Mouse (Mus musculus) hindbrain, embryonic 11.5 days (tissue): ENCODE results near the gene Setdb1. TPM values are rescaled to one million over a fixed set of nuclear protein-coding genes. Genes with fewer than 3 reads are reported as not detected.

ENCODE experiments used
- ATAC-seq: fragments of 200-750 bp; cut with Nextera tagmentation; 2 replicates; pipeline ENCODE4 v1.8.0; 2017; ENCODE audit warnings: mild to moderate bottlenecking, moderate TSS enrichment, moderate library complexity; ENCODE audit not compliant: low FRiP score
- DNase-seq: peaks from one replicate; pipeline ENCODE4 v3.0.0-alpha.2; 2015; ENCODE audit warnings: low spot score
- H3K27ac ChIP-seq: fragments of 300-500 bp; sonication (generic); 2 replicates; pipeline ENCODE4 v1.5.1; 2014; ENCODE audit warnings: mild to moderate bottlenecking, low read depth, low read length
- H3K27me3 ChIP-seq: fragments of 300-500 bp; sonication (generic); 2 replicates; pipeline ENCODE4 v1.6.1; 2014; ENCODE audit warnings: mild to moderate bottlenecking, low read length, moderate library complexity, mixed read lengths; ENCODE audit not compliant: control insufficient read depth, insufficient read depth
- H3K36me3 ChIP-seq: fragments of 300-500 bp; sonication (generic); 2 replicates; pipeline ENCODE4 v1.6.1; 2014; ENCODE audit warnings: mild to moderate bottlenecking, low read length, moderate library complexity, mixed read lengths; ENCODE audit not compliant: control insufficient read depth, insufficient read depth
- H3K4me1 ChIP-seq: fragments of 300-500 bp; sonication (generic); replicated peaks from 2 replicates; pipeline ENCODE4 v1.6.1; 2014; ENCODE audit warnings: low read length, mixed read lengths; ENCODE audit not compliant: control insufficient read depth, insufficient read depth
- H3K4me2 ChIP-seq: fragments of 300-500 bp; sonication (generic); replicated peaks from 2 replicates; pipeline ENCODE4 v1.6.1; 2014; ENCODE audit warnings: mild to moderate bottlenecking, low read depth, low read length
- H3K4me3 ChIP-seq: fragments of 300-500 bp; sonication (generic); 2 replicates; pipeline ENCODE4 v1.5.1; 2014; ENCODE audit warnings: low read depth, low read length
- H3K9ac ChIP-seq: fragments of 300-500 bp; sonication (generic); 2 replicates; pipeline ENCODE4 v1.6.1; 2014; ENCODE audit warnings: low read depth, low read length
- H3K9me3 ChIP-seq: fragments of 300-500 bp; sonication (generic); 2 replicates; pipeline ENCODE4 v1.6.1; 2016; ENCODE audit warnings: low read length; ENCODE audit not compliant: control insufficient read depth
- WGBS: fragments of 180-500 bp; shearing (Covaris S2); extraction: QIAGEN DNeasy Blood & Tissue Kit; methylation state at CpG from one replicate; pipeline ENCODE4 v1.1.7; 2014; 5-methylcytosine and 5-hydroxymethylcytosine counted together
- polyA plus RNA-seq: library from polyadenylated mRNA; unstranded; fragments of >200 nt; fragmentation: Nextera tagmentation; extraction: Ambion mirVana; gene quantifications from 2 replicates; pipeline ENCODE4 v1.2.1, GENCODE M21; 2014

The Setdb1 gene
- polyA plus RNA-seq, 1 experiment from 2014 or later: 58.6 TPM

GRCm38 (mm10) chr3:95315094-95315843, 41.7 kb downstream of the Setdb1 start:
- peak overlapping the region; percentile 91 for H3K27ac ChIP-seq
- no peaks in the 10 kb centered on the region for H3K36me3 ChIP-seq
- H3K4me2 ChIP-seq: peak overlapping the region; percentile 80
- H3K4me3 ChIP-seq: peak overlapping the region; percentile 88
- no peaks in the 10 kb centered on the region for H3K27me3 ChIP-seq
- peak overlapping the region; percentile 99 for H3K9ac ChIP-seq
- H3K4me1 ChIP-seq: peaks cover 14% of the 10 kb centered on the region
- WGBS: under 1% methylated on average over 61 of the region's 71 CpGs
- ATAC-seq (peak; percentile 95), DNase-seq (peak; percentile 87)
- H3K9me3 ChIP-seq: no peaks in the 10 kb centered on the region

- Histone ChIP-seq H3K27ac (peak within 1 kb of the TSS; percentile 91), H3K4me1 (peaks cover 14% of the 10 kb centered on the region), H3K9ac (peak within 1 kb of the TSS; percentile 99), H3K9me3 (no peaks in the 10 kb centered on the region), H3K27me3 (no peaks in the 10 kb centered on the region), H3K4me3 (peak within 1 kb of the TSS; percentile 88), H3K36me3 (no peaks in the 10 kb centered on the region), H3K4me2 (peak within 1 kb of the TSS; percentile 80)
- 3% methylated on average over 25 of the region's 27 CpGs for WGBS
- ATAC-seq (no peak), DNase-seq (no peak)
Observed at GRCm38 (mm10) chr3:95314486-95315093, 42.4 kb downstream of the Setdb1 start, which contains the start of gene Cers2. TSS of gene Cers2 (plus strand) at chr3:95314791.

GRCm38 (mm10) chr3:95314075-95314474, 42.9 kb downstream of the Setdb1 start:
- no peak overlapping the region for H3K4me3 ChIP-seq
- peaks cover 14% of the 10 kb centered on the region for H3K4me1 ChIP-seq
- H3K4me2 ChIP-seq: peak overlapping the region; percentile 80; the same call in 1 of the 2 replicates
- DNase-seq (no peak), ATAC-seq (no peak)
- no peak overlapping the region for H3K9ac ChIP-seq
- WGBS: 55% methylated on average over 6 of the region's 6 CpGs
- H3K27ac ChIP-seq: no peak overlapping the region
- no peaks in the 10 kb centered on the region for H3K9me3 ChIP-seq
- H3K36me3 ChIP-seq: no peaks in the 10 kb centered on the region
- no peaks in the 10 kb centered on the region for H3K27me3 ChIP-seq

DNA sequence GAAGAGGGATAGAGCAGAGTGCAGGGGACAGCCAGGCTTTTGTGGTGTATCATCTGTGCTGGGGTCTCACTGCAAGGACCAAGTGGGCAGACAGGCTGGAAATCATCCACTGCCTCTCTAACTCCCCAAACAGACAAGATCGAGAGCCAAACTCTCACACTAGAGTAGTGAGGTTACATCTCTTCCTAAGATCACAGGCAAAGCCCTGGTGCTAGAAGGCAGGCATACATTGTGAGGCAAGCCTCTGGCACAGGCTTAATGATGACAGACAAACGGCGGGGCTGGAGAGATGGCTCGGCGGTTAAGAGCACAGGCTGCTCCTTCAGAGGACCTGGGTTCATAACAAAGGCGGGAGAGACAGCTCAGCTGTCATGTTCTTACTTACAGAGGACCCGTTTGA, 43.5 kb downstream of the Setdb1 start:
- H3K27me3 ChIP-seq: no peaks in the 10 kb centered on the region
- H3K9me3 ChIP-seq: no peaks in the 10 kb centered on the region
- H3K27ac ChIP-seq: no peak overlapping the region
- no peak overlapping the region for H3K4me3 ChIP-seq
- H3K4me1 ChIP-seq: peaks cover 12% of the 10 kb centered on the region
- no peak overlapping the region for H3K4me2 ChIP-seq
- no peak for ATAC-seq
- H3K36me3 ChIP-seq: no peaks in the 10 kb centered on the region
- no peak overlapping the region for H3K9ac ChIP-seq
- DNase-seq: no peak
- 41% methylated on average over 7 of the region's 7 CpGs for WGBS

DNA sequence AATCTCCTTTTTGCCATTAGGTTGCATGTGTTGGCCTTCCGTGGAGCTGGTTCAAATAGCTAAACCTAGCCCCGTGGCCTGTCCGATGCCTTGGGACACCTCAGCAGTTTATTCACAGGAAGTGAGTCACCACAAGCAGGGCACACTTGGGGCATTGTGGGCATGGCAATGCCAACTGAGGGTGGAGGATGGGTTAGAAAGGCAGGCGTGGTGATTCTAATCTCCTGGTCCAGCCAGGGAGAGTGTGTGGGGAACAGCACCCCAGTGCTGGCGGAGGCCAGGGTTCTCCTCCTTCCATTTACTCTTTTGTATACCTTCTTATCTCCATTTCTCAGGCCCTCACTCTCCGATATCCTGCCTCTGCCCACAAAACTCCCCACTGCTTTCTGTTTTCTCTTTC, 44.4 kb downstream of the Setdb1 start:
- H3K4me1 ChIP-seq: peaks cover 9% of the 10 kb centered on the region

DNA sequence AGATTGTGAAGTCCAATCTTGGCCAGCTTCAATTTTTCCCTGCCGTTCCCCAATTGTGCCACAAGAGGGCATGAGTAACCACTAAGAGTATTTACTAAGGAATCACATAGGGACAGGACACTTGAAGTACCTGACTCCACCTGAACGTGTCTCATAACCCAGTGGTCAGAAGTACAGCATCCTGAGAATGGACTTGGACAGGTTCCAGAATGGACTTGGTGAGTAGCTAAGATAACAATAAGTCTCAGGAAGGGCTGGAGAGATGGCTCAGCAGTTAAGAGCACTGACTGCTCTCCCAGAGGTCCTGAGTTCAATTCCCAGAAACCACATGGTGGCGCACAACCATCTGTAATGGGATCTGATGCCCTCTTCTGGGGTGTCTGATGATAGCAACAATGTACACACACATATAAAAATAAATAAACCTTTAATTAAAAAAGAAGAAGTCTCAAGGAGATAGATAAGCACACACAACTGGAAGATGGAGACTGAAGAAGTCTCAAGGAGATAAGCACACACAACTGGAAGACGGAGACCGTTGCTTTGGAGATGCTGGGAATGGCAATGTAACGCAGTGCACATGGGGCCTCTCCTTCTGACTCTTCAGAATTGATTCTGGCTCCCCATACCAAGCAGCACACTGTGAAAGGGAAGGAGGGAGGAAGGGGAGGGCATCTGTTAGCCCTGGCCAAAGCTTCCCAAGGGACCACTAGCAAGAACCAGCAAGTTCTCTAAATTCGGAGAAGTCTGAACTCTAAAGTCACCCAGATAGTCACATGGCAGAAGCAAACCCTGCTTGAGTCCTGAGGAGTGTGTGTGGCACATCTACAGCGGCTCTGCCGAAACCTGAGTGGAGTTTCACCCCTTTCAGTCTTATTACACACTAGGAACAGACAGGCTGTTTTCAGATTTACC, 45.8 kb downstream of the Setdb1 start:
- Histone ChIP-seq H3K27me3 (no peaks in the 10 kb centered on the region), H3K4me2 (no peak overlapping the region), H3K36me3 (no peaks in the 10 kb centered on the region), H3K27ac (no peak overlapping the region), H3K9ac (no peak overlapping the region), H3K4me3 (no peak overlapping the region), H3K4me1 (peaks cover 4% of the 10 kb centered on the region), H3K9me3 (no peaks in the 10 kb centered on the region)
- WGBS: 70% methylated on average over 9 of the region's 9 CpGs
- no peak for ATAC-seq
- DNase-seq: peak; percentile 80

More for the DNA sequence above, 44.4 kb downstream of the Setdb1 start:
- H3K4me3 ChIP-seq: no peak overlapping the region
- no peak overlapping the region for H3K27ac ChIP-seq
- no peak overlapping the region for H3K9ac ChIP-seq
- ATAC-seq (no peak), DNase-seq (no peak)
- H3K36me3 ChIP-seq: no peaks in the 10 kb centered on the region
- WGBS: 82% methylated on average over 6 of the region's 6 CpGs
- no peaks in the 10 kb centered on the region for H3K27me3 ChIP-seq
- H3K4me2 ChIP-seq: no peak overlapping the region
- no peaks in the 10 kb centered on the region for H3K9me3 ChIP-seq

GRCm38 (mm10) chr3:95310496-95310895, 46.5 kb downstream of the Setdb1 start:
- Histone ChIP-seq H3K27me3 (no peaks in the 10 kb centered on the region), H3K27ac (no peak overlapping the region), H3K9ac (no peak overlapping the region), H3K4me1 (no peaks in the 10 kb centered on the region), H3K4me2 (no peak overlapping the region), H3K4me3 (no peak overlapping the region), H3K36me3 (no peaks in the 10 kb centered on the region), H3K9me3 (no peaks in the 10 kb centered on the region)
- no peak for ATAC-seq
- no peak for DNase-seq
- 79% methylated on average over 3 of the region's 3 CpGs for WGBS

- WGBS: 66% methylated on average over 7 of the region's 7 CpGs
Observed at GRCm38 (mm10) chr3:95307100-95307499, 49.9 kb downstream of the Setdb1 start, which contains the start of gene Anxa9. TSS of gene Anxa9 (minus strand) at chr3:95307176.

More at GRCm38 (mm10) chr3:95307100-95307499, 49.9 kb downstream of the Setdb1 start, which contains the start of gene Anxa9:
- Histone ChIP-seq H3K4me1 (no peaks in the 10 kb centered on the region), H3K9me3 (no peaks in the 10 kb centered on the region), H3K9ac (no peak within 1 kb of the TSS), H3K4me2 (no peak within 1 kb of the TSS), H3K4me3 (no peak within 1 kb of the TSS), H3K27me3 (no peaks in the 10 kb centered on the region), H3K36me3 (no peaks in the 10 kb centered on the region), H3K27ac (no peak within 1 kb of the TSS)
- ATAC-seq: no peak
- no peak for DNase-seq
